Mouse (Mus musculus): Measurements from ENCODE around the gene Emilin2. TPM values are rescaled to one million over a fixed set of nuclear protein-coding genes. Genes with fewer than 3 reads are reported as not detected.
"Not testable (repeated sequence)": the region's sequence is repeated elsewhere in the genome, so short reads cannot be mapped to it uniquely, and the experiment has no call there.

Emilin2 gene
- 10 to 100 TPM in 1 of 2 experiments, 1 to 10 TPM in 1; 9.9 to 13.8 TPM for total RNA-seq (2021)
- long read RNA-seq, experiment 1, partial matches to known transcripts = 0 of 4 reads
- long read RNA-seq, experiment 1, other reads (novel, unspliced or antisense) = 2 of 4 reads
- long read RNA-seq, experiment 2, transcript Emilin2-203 (8 exons, 3,939 nt) = major isoform, 7 of 13 reads
- long read RNA-seq, experiment 2, partial matches to known transcripts = 2 of 13 reads
- long read RNA-seq, experiment 2, other reads (novel, unspliced or antisense) = 3 of 13 reads

DNA sequence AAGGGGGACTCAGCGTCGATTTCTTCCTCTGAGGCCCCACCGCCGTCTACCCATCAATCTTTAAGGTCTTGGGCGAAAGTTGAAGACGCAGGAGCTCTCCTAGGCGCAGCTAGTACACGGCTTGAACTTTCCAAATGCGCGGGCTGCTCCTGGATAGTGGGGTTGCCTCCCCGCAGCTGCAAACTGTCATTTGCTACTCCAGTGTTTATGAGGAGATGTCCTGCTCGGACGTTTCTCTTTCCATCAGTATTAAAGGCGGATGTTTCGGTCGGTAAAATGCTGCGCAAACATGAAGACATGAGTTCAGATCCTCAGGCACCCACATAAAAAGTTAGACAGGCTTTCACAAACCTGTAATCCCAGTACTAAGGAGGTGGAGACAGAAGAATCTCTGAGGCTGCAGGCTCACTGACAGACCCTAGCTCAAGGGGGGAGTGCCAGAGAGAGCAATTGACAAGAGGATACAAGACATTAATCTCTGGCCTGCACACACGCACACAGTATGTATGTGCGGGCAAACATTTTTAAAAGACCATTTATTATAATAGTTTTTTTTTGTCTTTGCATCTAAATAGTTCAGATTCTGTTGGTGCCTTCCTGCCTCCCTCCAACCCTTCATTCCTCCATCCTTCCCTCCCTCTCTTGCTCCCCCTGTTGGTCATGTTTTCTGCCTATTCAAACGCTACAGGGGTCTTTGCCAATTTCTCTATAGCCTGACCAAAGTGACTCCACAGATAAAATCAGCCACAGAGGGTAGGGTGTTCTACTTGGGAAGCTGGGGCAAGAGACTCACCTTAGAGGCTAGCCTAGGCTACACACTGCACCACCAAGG lies at the start of gene Emilin2:
Gene Emilin2, minus strand, starts transcription at position 639 of the 832 bp plus-strand sequence.
- DNase-seq = no peak

DNA sequence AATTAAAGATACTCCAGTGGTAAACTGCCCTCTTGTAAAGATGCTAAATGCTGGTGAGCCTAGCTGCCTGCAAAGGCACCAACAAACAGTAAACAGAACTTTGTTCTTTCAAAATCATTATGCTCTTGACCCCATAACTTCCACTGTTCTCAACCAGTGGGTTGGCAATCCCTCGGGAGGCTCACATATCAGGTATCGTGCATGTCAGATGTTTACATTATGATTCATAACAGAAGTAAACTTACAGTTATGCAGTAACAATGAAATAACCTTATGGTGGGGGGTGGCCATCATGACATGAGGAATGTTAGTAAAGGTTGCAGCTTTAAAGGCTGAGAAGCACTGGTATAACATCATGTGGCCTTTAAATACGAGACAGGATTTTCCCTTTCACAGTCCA lies 43.7 kb upstream of the Emilin2 start:
- DNase-seq = no peak

DNA sequence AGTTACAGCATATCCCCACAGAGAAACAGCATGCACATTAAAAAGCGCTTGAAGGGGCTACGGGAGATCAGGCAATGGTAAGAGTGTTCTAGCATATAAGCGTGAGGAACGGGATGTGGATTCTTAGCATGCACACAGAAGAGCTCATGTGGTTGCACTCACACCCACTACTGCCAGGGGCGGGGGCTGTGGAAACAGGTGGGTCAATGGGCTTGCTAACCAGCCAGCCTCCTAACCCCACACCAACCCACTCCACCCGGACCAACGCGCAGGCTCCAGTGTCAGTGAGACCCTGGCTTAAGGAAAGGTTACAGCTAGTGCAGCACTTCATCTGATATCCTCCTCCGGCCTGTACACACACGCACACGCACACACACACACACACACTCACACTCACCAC lies 42.4 kb upstream of the Emilin2 start:
- DNase-seq = no peak

DNA sequence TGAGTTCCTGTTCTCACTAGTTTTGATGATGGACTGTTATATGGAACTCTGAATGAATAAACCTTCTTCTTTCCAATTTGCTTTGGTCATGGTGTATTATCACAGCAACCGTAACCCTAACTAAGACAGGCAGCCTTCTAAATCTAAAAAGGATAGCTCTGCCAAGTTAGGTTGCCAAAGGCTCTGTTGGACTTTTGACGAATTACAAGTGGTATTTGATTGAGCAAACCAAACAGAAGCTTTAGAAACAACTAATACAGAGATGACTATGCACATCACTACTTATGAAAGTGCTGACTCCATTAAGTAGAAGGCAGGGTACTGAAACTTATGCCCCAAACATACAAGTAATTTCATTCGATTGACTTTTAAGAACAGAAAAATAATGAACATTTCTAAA lies 36.4 kb upstream of the Emilin2 start:
- no peak for DNase-seq

DNA sequence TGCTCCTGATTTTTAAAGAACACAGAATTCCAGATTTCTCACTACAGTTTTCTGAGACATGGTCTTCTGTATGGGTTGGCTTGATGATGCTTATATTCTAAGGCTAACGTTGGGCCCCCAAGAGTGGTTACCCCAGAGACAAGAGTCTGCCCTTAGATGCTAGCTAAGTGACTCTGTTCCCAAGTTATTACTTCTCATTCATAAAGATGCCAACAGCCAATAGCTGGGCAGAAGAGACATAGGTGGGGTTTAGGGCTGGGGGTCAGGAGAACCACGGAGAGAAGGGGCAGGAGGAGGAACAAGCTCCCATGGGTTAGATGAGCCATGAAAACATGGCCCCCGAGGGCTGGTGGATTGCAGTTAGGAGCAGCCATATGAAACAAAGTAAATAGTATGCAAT lies 30.2 kb upstream of the Emilin2 start:
- DNase-seq = no peak

DNA sequence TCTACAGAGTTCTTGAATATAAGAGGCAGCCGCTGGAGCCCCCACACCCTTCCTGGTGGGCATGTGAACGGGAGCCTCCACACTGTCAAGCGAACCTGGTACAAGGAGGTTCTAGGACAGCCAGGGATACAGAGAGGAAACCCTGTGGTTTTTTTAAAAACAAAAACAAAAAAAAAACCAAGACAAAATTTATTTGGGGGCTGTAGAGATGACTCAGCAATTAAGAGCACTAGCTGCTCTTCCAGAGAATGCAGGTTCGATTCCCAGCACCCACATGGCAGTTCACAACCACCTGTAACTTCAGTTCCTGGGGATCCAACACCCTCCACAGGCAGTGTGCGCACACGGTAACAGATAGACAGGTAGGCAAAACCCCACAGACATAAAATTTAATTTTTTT lies 26.8 kb upstream of the Emilin2 start:
- no peak for DNase-seq

DNA sequence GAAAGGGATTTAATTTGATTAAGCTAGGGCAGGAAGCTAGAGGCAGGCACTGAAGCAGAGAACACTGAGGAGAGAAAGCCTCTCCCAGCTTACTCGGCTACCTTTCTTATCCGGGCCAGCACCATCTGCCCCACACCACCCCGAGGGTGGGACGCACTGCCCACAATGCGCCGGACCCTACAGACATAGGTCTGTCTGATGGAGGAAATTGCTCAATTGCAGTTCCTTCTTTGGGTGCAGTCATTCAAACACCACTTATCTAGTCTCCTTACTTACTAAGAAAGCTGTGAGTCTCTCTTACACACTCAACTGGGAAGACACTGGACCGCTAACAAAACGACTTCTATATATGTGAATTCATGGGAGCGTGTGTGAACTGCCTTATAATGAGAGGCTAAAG lies 25.8 kb upstream of the Emilin2 start:
- no peak for DNase-seq

DNA sequence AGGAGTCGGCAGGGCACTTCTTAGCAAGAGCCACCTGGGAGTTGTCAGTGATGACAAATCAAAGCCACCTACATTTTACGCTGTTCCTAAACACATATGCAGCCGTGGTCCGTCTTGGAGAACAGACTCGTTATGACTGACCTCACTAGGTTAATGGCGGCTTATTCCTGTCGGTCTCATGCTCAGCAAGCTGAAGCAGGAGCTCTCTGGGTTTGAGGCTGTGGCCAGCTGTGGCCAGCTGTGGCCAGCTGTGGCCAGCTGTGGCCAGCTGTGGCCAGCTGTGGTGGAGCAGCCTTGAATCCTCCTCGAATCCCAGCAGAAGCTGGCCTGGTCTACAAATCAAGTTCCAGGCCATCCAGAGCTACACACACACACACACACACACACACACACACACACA lies 24.6 kb upstream of the Emilin2 start:
- DNase-seq = no peak

DNA sequence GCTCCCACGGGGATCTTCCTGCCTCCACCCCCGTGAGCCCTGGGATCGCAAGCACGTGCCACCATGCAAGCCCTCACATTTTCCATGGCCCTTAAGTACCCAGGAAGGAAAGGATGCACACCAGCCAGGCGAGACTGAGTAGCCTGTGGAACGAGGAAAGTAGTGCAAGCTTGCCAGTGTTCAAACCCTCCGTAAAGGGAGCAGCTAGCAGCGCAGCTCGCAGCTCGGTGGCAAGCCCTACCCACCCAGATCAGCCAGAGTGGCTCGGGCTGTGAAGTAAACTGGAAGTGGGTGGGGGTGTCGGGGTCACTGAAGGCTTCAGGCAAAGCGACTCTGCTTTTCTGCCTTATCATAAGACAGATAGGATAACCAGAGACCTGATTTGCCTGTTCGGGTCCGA lies 20.5 kb upstream of the Emilin2 start:
- no peak for DNase-seq

DNA sequence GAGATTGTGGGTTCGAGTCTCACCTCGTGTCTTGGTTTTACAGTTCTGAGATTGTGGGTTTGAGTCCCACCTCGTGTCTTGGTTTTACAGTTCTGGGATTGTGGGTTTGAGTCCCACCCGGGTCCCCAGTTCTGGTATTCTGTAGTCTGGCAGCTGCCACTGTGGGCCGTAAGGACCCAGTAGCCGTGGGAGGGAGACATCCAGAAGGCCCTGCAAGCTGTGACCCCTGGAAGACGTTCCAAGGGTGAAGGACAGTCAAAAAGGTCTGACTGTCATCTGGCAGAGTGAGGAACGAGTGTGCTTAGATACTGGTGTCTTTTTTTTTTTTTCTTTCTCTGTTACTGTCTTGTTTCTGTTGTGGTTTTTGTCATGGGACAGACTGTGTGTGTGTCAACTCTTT lies 9.0 kb upstream of the Emilin2 start:
- DNase-seq = not testable (repeated sequence)

DNA sequence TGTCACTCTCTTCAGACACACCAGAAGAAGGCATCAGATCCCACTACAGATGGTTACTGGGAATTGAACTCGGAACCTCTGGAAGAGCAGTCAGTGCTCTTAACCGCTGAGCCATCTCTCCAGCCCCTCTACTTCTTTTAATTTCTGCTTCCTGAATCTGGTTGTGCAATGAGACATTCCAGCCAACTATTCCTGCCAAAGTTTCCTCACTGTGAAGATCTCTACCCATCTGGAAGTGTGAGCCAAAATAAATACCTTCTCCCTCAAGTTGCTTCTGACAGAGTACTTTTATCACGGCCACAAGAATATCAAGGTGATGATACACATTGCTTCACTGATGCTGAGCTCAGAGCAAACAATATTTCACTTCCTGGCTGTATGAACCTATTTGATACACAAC lies 7.6 kb upstream of the Emilin2 start:
- no peak for DNase-seq

DNA sequence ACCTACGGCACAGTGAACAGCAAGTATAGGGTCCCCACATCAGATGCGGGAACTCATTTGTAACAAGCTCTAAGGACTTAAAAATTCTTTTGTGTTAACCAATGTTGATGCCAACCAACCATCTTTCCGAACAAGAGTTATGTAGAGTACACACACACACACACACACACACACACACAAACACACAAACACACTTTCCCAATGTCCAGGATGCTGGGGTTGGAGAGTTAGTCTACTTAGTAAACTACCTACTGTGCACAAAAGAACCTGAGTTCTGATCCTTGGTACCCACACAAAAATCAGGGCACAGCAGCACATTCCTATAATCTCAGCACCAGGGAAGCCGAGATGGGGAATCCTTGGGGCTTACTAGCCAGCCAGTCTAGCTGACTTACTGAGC lies 5.8 kb upstream of the Emilin2 start:
- no peak for DNase-seq

DNA sequence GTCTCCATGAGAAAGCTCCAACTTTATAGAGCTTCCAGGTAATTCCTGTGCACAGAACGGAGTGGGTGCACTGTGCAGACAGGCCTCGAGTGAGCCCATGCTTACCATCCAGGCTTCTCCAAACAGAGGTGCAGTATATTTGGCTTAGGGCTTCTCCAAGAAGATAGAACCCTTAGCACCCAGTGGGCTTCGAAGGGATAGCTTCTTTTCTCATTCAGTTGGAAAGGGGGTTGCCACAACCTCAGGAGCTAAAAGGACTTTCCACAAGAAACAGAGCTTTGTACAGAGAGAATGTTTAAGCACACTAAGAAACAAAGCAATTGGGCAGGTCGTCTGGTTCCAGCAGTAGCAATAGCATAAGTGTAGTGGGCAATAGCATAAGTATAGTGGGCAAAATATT lies 2.5 kb upstream of the Emilin2 start:
- no peak for DNase-seq

DNA sequence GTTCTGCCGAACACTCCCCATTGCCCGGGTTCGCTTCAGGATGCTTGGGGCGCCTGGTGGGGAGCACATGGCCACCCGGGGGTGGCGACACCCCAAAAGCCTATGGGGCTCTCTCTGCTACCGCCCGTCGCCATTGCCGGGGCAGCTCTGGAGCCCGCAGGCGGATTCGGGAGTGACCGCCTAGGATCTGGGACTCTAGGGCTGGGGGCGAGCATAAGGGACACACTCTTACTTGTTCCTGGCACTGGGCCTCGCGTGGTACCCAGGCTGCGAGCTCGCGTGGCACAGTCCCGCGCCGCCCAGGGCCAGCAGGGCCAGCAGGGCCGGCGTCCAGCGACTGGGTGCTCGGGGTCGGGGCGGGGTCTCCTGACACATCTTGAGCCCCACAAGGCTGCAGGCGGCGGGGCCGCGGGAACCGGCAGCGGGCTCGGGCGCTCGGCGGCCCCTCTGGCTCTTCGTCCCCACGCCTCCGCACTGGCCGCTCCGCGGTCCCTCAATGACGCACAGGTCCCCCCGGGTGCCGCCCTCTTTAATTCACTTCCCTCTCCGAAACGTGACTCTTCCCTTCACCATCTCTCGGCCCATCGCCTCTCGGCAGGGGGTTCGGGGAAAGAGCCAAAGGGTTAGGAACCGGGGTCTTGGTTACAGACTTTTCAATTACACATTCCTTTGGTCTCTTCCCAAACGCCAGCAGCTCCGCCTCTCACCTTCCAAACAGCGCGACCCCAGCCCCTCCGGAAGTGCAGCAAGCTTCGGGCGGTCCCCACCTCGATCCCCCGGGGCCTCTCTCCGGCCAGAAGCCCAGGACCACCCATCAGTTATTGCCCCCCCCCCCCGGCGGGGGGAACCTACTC lies 1.1 kb downstream of the Emilin2 start:
- DNase-seq = peak; percentile 34

DNA sequence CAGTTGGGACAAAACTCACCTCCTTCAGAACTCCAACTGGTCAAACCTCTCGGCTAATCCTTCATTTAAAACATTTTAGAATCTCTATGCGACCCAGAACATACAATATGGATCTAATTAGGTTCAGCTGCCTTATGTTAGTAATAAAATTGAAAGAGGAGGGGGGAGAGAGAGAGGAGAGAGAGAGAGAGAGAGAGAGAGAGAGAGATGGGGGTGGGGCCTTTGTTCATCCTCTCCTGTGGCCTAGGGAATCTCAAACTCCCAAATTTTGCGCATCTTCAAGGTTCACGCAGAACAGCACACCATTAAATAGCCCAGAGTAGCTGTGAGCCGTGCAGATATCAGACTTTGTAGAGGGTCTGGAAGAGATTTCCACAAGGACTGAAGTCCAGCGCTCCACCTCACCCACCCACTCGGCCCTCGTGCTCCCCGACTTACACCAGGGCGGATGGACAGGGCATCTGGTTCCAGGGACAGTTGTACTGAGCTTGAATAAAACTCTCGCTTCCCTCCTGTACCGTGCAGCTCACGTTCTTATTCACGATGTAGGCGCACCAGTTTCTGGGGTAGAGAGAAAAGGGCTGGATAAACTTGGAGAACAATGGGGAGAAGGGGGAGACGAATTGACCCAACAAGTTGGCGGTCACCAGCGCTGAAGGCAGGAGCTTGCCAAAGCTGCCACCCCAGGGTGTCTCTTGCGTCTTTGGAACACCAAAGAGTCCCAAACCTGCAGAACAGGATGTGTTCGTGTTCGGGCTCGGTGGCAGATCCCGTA lies 1.9 kb downstream of the Emilin2 start:
- no peak for DNase-seq

DNA sequence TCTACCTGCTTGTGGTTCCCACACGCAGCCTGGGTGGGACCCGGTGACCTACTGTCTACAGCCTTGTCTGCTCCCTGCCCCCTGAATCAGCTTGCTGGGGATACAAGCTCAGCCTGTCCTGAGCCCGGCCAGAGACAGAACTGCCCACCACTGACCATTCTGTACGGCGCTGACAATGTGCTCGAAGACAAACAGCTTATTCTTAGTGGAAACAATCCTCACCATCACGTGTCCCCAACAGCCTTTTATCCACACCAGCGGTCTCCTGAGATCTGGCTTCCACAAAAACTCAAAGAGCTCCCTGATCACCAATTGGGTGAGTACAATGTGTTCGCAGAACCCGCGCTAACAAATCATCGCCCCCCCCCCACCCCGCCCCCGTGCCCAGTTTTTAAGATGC lies 2.6 kb downstream of the Emilin2 start:
- no peak for DNase-seq

DNA sequence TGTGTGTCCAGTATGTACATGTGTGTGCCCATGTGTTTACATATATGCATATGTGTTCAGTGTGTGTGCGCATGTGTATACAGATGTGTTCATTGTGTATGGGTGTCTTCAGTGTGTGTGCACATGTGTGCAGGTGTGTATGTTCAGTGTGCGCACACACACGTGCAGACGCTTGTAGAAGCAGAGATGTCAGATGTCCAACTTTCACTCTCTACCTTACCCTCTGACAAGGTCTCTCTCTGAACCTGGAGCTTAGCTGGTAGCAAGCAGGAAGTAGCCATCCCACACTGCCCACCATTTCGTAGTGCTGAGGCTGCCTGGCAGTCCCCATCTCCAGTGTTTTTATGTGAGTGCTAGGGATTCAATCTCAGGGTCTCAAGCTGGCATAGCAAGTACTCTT lies 3.5 kb downstream of the Emilin2 start:
- no peak for DNase-seq

DNA sequence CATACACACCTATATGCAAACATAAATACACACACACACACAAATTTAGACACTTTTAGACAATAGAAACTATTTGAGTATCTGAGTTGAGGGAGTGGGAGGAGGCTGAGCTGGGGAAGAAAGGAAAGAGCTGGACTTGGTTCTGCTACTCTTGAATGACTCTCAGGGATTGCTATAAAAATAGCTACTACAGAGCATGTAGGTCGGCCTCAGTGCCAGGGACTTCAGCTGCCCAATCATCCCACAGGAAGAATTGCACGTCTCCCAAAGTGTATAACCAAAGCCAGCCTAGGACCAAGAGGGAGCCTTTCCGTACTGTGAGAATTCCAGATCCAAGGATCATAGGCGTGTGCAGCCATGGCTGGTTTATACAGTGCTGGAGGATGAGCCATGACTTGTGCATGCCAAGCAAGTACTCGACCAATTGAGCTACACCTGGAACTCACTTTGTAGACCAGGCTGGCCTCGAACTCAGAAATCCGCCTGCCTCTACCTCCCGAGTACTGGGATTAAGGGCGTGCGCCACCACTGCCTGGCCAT lies 4.5 kb downstream of the Emilin2 start:
- no peak for DNase-seq

DNA sequence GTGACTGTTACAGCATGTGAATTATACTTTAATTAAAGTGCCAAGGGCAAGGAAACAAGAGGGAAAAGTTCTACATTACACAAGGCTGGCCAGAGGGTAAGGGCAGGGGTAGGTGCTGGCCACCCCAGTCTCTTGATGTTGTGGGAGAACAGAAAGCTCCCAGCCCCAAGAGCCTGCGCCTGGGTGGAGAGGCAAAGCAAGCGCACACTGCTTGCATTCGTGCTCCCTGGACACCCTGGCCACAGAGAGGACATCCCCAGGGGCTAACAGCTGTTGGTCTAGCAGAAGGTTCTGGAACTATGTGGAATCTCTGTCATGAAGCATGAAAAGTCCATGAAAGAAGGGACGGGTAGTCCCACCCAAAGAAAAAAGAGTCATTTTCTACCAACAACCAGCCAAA lies 5.1 kb downstream of the Emilin2 start:
- DNase-seq = no peak

DNA sequence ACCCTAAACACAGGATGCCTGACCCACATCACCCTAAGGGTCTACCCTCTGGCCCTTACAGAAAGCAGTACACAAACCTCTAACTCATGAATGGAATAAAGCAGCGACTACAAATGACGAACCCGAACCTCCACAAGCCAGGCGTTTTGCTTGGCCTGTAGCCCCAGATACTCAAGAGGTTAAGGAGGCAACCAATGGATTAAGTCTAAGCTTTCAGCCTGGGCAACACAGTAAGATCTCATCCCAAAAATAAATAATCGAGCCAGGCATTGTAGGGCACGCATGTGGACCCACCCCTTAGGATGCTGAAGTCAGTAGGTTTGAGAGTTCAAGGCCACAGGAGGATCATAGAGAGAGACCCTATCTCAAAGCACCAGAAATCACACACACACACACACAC lies 5.7 kb downstream of the Emilin2 start:
- no peak for DNase-seq

DNA sequence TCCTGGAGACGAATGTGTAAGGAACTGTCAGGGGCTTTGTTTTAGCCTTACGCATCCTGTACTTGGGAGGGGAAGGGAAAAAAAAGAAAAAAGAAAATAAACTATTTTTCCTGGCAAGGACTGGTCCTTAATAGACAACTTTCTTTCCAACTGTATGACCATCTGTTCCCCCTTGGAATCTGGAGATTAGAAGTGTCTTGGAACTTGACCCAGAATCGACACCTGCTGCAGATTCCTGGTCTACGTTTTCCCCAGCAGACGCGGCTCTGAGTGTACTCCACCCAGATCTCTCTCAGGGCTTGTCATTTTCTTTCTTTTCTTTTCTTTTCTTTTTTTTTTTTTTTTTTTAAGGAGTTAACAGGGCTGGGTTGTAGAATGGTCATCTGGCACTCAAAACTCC lies 8.3 kb downstream of the Emilin2 start:
- peak; percentile 39 for DNase-seq

DNA sequence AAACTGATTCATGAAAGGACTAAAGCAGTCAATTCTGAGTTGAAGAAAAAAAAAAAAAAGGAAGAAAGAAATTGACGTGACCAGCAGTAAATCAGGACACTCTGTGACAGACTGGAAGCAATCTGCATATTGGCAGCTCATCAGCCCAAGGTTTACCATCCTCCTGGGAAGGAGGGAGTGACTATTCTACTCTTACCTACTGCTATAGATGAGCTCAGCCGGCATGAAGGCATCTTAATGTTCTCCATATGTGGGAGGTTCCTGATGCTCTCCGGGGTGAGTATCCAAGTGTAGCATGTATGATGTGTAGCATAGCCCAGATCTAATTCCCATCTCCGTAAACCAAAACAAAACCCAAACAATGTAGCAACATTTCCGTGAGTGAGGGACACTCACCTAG lies 10.4 kb downstream of the Emilin2 start:
- no peak for DNase-seq

Measured in gastrocnemius, postnatal 25 days (tissue).